Mouse (Mus musculus) left cerebral cortex, adult 18-20 months (tissue): ENCODE measurements at regions not wholly inside any gene's neighbourhood (a gene's known extent, or its start where the extent isn't known, plus 50 kb on each side); places are given as distances from the start of the nearest gene placed in this dataset.

Source experiments
- DNase-seq, 2 experiments: peaks; one replicate each; pipeline ENCODE4 v3.0.0; 2021 to 2022; ENCODE audit warnings: low spot score in 2 of 2, mixed read lengths in 1 of 2

GRCm38 (mm10) chr3:146337429-146337828 lies 67.0 kb upstream of the Ssx2ip start:
- no peak for DNase-seq

- DNase-seq, result peak in 1 of 2 experiments; percentile 38
These were observed 66.6 kb upstream of the Ssx2ip start for GRCm38 (mm10) chr3:146337861-146338281.

GRCm38 (mm10) chr3:146338445-146338844 lies 66.0 kb upstream of the Ssx2ip start:
- DNase-seq, result no peak

- no peak for DNase-seq
These were observed 64.0 kb upstream of the Ssx2ip start for GRCm38 (mm10) chr3:146340316-146341055.

GRCm38 (mm10) chr3:146341652-146342340 lies 62.6 kb upstream of the Ssx2ip start:
- no peak for DNase-seq

- DNase-seq, result no peak
These were observed 61.7 kb upstream of the Ssx2ip start for GRCm38 (mm10) chr3:146342727-146343126.

- DNase-seq, result peak; percentile 66 to 69
These were observed 60.6 kb upstream of the Ssx2ip start for GRCm38 (mm10) chr3:146343649-146344401.

- no peak for DNase-seq
These were observed 59.9 kb upstream of the Ssx2ip start for GRCm38 (mm10) chr3:146344402-146345025.

- peak; percentile 64 to 76 for DNase-seq
These were observed 59.1 kb upstream of the Ssx2ip start for GRCm38 (mm10) chr3:146345308-146345780.

- no peak for DNase-seq
These were observed 58.5 kb upstream of the Ssx2ip start for GRCm38 (mm10) chr3:146345946-146346345.

GRCm38 (mm10) chr3:146347311-146347710 lies 57.1 kb upstream of the Ssx2ip start:
- DNase-seq, result no peak

- no peak for DNase-seq
These were observed 55.5 kb upstream of the Ssx2ip start for GRCm38 (mm10) chr3:146348921-146349320.

GRCm38 (mm10) chr3:146349393-146349792 lies 55.0 kb upstream of the Ssx2ip start:
- DNase-seq, result no peak

GRCm38 (mm10) chr3:146350126-146350525 lies 54.3 kb upstream of the Ssx2ip start:
- no peak for DNase-seq

- DNase-seq, result no peak
These were observed 53.0 kb upstream of the Ssx2ip start for GRCm38 (mm10) chr3:146351468-146351867.

- DNase-seq, result no peak
These were observed 52.3 kb upstream of the Ssx2ip start for GRCm38 (mm10) chr3:146352187-146352586.

- no peak for DNase-seq
These were observed 50.5 kb upstream of the Ssx2ip start for GRCm38 (mm10) chr3:146353961-146354360.
